Mouse (Mus musculus) bone marrow macrophage, adult 2 months (primary cell): ENCODE results near the gene Edf1.

Experiments used
- CTCF ChIP-seq: IDR thresholded peaks from 2 replicates; pipeline ENCODE4 v1.5.1; 2012; ENCODE audit warnings: low read depth, mild to moderate bottlenecking, low read length, moderate library complexity
- POLR2A ChIP-seq: IDR thresholded peaks from 2 replicates; pipeline ENCODE4 v1.6.1; 2012; ENCODE audit warnings: mild to moderate bottlenecking, low read depth, low read length, borderline replicate concordance

GRCm38 (mm10) chr2:25579737-25580460 is 22.3 kb downstream of the Edf1 start:
- TF ChIP-seq POLR2A (no peak), CTCF (peak; percentile 56)
